Mouse (Mus musculus): ENCODE results near the gene Sco1.
"Not testable (repeated sequence)": the region's sequence is repeated elsewhere in the genome, so short reads cannot be mapped to it uniquely, and the experiment has no call there.

Sco1 gene

GRCm38 (mm10) chr11:67085489-67085888 is 33.0 kb downstream of the Sco1 start:
- DNase-seq (ENCODE audit: low spot score in 2 of 2): peak in 1 of 2 experiments; percentile 64

- DNase-seq (ENCODE audit: low spot score in 2 of 2): no peak
These were observed 34.1 kb downstream of the Sco1 start for GRCm38 (mm10) chr11:67086467-67087164.

- DNase-seq (ENCODE audit: low spot score in 2 of 2): no peak
These were observed 34.8 kb downstream of the Sco1 start for GRCm38 (mm10) chr11:67087225-67087624.

- DNase-seq (ENCODE audit: low spot score in 2 of 2): not testable (repeated sequence)
These were observed 39.9 kb downstream of the Sco1 start for GRCm38 (mm10) chr11:67092354-67092753.

- no peak for DNase-seq (ENCODE audit: low spot score in 2 of 2)
These were observed 40.7 kb downstream of the Sco1 start for GRCm38 (mm10) chr11:67093201-67093600.

GRCm38 (mm10) chr11:67093652-67094051 is 41.2 kb downstream of the Sco1 start:
- no peak for DNase-seq (ENCODE audit: low spot score in 2 of 2)

- no peak for DNase-seq (ENCODE audit: low spot score in 2 of 2)
These were observed 42.0 kb downstream of the Sco1 start for GRCm38 (mm10) chr11:67094470-67094869.

- DNase-seq (ENCODE audit: low spot score in 2 of 2): no peak
These were observed 45.2 kb downstream of the Sco1 start for GRCm38 (mm10) chr11:67097709-67098108.

GRCm38 (mm10) chr11:67098427-67098826 is 46.0 kb downstream of the Sco1 start:
- DNase-seq (ENCODE audit: low spot score in 2 of 2): peak; percentile 30 to 35

- DNase-seq (ENCODE audit: low spot score in 2 of 2): no peak
These were observed 46.8 kb downstream of the Sco1 start for GRCm38 (mm10) chr11:67099241-67099640.

GRCm38 (mm10) chr11:67100169-67100568 is 47.7 kb downstream of the Sco1 start:
- DNase-seq (ENCODE audit: low spot score in 2 of 2): no peak

GRCm38 (mm10) chr11:67101713-67102112 is 49.2 kb downstream of the Sco1 start:
- DNase-seq (ENCODE audit: low spot score in 2 of 2): peak in 1 of 2 experiments; percentile 35

- DNase-seq (ENCODE audit: low spot score in 2 of 2): no peak
These were observed 50.8 kb downstream of the Sco1 start for GRCm38 (mm10) chr11:67103256-67103655.

GRCm38 (mm10) chr11:67104242-67104641 is 51.8 kb downstream of the Sco1 start:
- no peak for DNase-seq (ENCODE audit: low spot score in 2 of 2)

GRCm38 (mm10) chr11:67104714-67105113 is 52.2 kb downstream of the Sco1 start:
- no peak for DNase-seq (ENCODE audit: low spot score in 2 of 2)

- DNase-seq (ENCODE audit: low spot score in 2 of 2): no peak
These were observed 53.2 kb downstream of the Sco1 start for GRCm38 (mm10) chr11:67105689-67106088.

GRCm38 (mm10) chr11:67106973-67107372 is 54.5 kb downstream of the Sco1 start:
- no peak for DNase-seq (ENCODE audit: low spot score in 2 of 2)

GRCm38 (mm10) chr11:67110168-67110948 is 57.9 kb downstream of the Sco1 start:
- peak; percentile 58 to 84 for DNase-seq (ENCODE audit: low spot score in 2 of 2)

- peak; percentile 50 to 70 for DNase-seq (ENCODE audit: low spot score in 2 of 2)
These were observed 59.8 kb downstream of the Sco1 start for GRCm38 (mm10) chr11:67112019-67112850.

GRCm38 (mm10) chr11:67112851-67113202 is 60.4 kb downstream of the Sco1 start:
- peak; percentile 44 to 78 for DNase-seq (ENCODE audit: low spot score in 2 of 2)

GRCm38 (mm10) chr11:67113381-67113780 is 60.9 kb downstream of the Sco1 start:
- no peak for DNase-seq (ENCODE audit: low spot score in 2 of 2)

- no peak for DNase-seq (ENCODE audit: low spot score in 2 of 2)
These were observed 61.8 kb downstream of the Sco1 start for GRCm38 (mm10) chr11:67114261-67114660.
